Mouse (Mus musculus): ENCODE data around the gene Ifna12.
A peak's percentile ranks its signal among the peaks of the same experiment; 100 is the strongest.
"Not testable (repeated sequence)": the region's sequence is repeated elsewhere in the genome, so short reads cannot be mapped to it uniquely, and the experiment has no call there.

Ifna12 gene

DNA sequence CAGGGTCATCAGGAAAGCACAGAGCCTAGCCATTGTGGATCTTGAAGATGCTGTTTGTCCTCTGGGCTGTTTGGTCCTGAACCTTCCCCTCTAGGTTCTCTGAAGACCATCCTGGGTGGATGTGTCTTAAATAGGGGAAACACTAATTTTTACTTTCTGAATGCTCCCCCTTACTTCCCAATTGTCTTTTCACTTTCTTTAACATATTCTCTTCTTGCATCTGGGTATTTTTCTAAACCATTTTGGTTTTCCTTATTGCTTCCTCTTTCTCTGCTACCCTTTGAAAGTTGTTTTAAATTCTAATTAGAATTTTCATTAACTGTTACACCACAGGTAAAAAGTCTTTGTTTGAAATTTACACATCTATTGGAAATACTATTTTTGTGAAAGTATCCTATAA is at the start of gene Ifna12:
Ifna12 (minus strand) TSS at position 101 of the 400 bp plus-strand sequence.
- DNase-seq (ENCODE audit: low spot score in 2 of 2): no peak

DNA sequence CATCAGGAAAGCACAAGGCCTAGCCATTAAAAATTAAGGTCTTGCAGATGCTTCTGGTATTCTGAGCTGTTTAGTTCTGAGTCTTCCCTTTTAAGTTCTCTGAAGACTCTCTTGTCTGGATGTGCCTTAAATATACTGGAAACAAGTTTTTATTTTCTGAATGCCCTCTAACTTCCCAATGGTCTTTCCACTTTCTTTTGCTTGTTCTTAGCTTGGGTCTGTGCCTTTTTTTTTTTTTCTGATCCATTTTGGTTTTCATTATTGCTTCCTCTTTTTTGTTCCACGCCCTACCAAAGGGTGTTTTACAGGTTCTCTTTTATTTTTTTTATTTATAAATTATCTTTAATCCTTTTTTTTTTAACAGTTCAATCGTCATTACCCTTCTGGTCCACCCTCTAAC is 41.2 kb upstream of the Ifna12 start, which contains the start of gene Ifna13:
Ifna13 (minus strand) TSS at position 101 of the 400 bp plus-strand sequence.
- DNase-seq (ENCODE audit: low spot score in 2 of 2): no peak

DNA sequence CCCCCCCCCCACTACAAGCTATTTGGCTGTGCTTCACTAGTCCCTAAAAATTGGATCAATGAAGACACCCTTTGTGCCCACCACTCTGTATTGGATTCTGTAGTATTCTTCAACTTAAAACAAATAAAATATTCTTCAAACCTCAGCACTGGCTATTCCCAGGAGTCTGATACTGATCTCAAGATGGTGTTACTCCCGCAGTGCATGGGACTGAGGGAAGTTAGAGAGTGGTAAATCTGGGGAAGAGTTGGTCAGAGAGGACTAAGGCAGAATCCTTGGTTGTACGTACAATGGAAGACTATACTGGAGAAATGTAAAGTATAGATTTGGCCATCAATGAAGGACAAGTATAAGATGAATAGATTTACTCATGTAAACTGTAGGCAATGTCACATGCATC is 39.4 kb upstream of the Ifna12 start:
- DNase-seq (ENCODE audit: low spot score in 2 of 2): no peak

DNA sequence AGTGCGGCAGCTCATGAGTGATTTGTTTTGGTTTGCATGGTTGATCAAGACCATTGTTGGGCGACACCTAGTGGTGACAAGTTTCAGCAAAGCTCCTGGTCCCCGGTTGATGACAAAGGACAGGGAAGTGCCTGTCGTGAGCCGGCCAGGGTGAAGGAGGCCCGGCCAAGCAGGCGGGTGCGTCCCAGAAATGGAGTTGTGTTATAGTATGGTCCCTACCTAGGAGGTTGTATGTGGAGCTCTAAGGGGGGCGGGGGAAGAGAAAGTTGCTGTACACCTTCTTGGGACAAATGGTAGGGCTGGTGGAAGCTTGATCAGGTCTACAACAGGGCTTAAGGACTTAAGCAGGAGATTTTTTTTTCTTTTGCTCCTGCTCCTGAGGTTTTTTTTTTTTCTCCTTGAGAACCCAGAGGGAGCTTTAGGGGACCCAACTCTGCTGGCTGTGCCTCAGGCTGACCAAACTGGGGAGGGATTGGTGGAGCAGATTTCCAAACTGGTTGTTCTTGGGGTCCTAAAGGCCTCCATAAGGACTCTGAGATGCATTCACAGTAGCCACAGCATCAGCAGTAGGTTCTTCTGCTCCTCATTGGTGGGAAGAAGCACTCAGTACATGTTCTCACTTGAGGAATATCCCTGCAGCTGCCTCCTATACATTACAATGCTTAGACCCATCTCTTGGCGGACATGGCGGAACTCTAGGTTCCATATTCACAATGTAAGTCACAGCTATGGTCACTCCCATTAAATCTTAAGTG is 38.1 kb upstream of the Ifna12 start:
- peak; percentile 89 to 91 for DNase-seq (ENCODE audit: low spot score in 2 of 2)

DNA sequence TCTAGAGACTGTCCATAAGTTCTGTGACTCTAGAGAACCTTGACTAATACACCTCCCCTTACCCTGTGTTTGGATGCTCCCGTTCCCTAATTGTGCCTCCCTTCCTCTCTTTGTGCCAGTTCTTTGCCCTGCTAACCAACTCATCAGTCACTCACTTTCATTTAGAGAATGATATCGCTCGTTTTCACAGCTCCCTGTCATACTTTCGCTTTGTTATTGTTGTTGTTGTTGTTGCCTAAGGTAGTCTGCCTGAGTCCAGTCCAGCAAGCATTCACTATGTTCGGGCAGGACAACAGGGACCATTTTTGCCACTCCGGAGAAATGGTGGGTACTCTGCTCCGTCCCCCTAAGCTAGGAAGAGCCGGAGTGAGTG is 37.5 kb upstream of the Ifna12 start:
- DNase-seq (ENCODE audit: low spot score in 2 of 2): no peak

DNA sequence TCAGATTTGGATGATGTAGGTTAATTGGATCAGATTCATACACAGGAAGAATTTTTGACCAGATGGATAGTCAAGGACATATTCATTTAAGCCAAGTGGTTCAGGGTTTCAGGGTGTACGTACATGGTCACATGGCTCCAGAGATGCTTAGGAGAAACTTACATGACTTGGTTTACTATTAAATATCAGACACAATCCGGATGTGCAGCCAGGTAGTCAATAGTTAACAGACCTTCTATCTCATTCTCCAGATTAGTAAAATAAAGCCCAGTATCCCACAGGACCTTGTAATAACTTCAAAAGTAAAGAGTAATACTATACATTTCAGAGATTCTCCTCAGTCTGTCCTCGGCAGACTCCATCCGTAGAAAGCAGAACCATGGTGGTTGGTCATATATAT is 31.1 kb upstream of the Ifna12 start, which contains the start of gene C87499:
C87499 (minus strand) TSS at position 101 of the 400 bp plus-strand sequence.
- no peak for DNase-seq (ENCODE audit: low spot score in 2 of 2)

DNA sequence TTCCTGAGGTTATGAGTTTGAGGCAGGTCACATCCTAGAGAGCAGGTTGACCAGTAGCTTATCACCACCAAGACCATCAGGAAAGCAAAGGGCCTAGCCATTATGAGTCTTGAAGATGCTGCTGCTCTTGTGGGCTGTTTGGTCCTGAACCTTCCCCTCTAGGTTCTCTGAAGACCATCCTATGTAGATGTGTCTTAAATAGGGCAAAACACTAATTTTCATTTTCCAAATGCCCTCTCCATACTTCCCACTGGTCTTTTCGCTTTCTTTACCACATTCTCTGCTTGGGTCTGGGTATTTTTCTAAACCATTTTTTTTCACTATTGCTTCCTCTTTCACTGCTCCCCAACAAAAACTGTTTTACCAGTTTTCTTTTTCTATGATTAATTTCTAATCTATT is 10.9 kb downstream of the Ifna12 start, which contains the start of gene Ifna9:
Ifna9 (minus strand) TSS at position 101 of the 400 bp plus-strand sequence.
- DNase-seq (ENCODE audit: low spot score in 2 of 2): no peak

DNA sequence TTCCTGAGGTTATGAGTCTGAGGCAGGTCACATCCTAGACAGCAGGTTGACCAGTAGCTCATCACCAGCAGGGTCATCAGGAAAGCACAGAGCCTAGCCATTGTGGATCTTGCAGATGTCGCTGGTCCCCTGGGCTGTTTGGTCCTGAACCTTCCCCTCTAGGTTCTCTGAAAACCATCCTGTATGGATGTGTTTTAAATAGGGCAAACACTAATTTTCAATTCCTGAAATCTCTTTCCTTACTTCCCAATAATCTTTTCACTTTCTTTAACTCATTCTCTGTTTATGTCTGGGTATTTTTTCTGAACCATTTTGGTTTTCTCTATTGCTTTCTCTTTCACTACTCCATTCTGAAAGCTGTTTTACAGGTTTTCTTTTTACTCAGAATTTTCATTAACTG is 31.5 kb downstream of the Ifna12 start, which contains the start of gene Ifna14:
Ifna14 (minus strand) TSS at position 101 of the 400 bp plus-strand sequence.
- DNase-seq (ENCODE audit: low spot score in 2 of 2): no peak

DNA sequence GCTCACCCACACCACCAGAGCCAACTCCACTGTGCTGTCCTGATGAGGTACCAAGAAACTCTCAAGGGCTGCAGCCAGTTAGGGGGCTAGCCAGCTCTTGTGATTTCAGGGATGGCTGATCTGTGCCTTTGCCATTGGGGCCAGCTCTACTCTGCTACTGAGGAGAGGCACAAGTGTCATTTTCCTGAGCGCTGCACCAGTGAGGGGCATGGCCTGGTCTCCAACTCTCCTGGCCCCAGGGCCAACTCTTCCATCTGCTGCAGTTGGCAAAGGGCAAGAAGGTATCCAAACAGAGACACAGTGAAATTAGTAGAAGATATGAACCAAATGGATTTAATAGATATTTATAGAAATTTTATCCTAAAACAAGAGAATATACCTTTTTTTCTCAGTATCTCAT is 41.4 kb downstream of the Ifna12 start:
- DNase-seq (ENCODE audit: low spot score in 2 of 2): no peak

DNA sequence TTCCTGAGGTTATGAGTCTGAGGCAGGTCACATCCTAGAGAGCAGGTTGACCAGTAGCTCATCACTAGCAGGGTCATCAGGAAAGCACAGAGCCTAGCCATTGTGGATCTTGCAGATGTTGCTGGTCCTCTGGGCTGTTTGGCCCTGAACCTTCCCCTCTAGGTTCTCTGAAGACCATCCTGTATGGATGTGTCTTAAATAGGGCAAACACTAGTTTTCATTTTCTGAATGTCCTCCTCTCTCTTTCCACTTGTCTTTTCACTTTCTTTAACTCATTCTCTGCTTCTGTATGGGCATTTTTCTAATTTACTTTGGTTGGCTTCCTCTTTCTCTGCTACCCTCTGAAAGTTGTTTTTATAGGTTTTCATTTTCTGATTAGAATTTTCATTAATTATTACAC is 45.0 kb downstream of the Ifna12 start, which contains the start of gene Ifna15:
Ifna15 (minus strand) TSS at position 101 of the 400 bp plus-strand sequence.
- DNase-seq (ENCODE audit: low spot score in 2 of 2): not testable (repeated sequence)
